Mouse (Mus musculus): Measurements from ENCODE around the gene Spaca4. TPM values are rescaled to one million over a fixed set of nuclear protein-coding genes. Genes with fewer than 3 reads are reported as not detected.

Spaca4 gene
- polyA plus RNA-seq, 1 experiment from 2014 or later: not detected

DNA sequence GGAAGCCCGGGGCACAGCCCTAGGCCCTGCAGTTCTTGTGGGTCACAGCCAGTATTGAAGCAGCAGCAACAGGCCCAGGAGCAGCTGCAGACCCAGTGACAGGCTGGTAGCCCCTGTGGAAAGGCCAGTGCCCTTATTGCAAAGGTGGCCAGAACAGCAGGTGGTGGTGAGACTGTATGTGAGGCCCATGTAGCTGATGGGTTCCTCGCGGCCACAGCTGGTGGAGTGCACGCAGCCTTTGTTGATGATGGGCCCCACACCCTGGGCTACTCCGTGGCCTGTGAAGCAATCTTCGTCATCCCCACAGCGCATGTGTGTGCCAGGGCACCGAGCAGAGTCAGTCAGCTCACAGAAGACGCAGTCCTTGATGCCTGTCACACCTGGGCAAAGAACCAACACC, 462 bp downstream of the Spaca4 start:
- Histone ChIP-seq H3K4me1 (0 out of 2 replicates have a peak, but pooled peaks cover under 1% of the 10 kb centered on the region), H3K9me3 (no peaks in the 10 kb centered on the region), H3K4me2 (replicated peaks) (no peak overlapping the region), H3K27ac (no peak overlapping the region), H3K36me3 (peaks cover 84% of the 10 kb centered on the region), H3K4me3 (no peak overlapping the region; the same call in 1 of the 2 replicates), H3K9ac (no peak overlapping the region), H3K27me3 (replicated peaks) (no peaks in the 10 kb centered on the region)
- 92% methylated on average over 9 of the region's 9 CpGs for WGBS
- ATAC-seq (ENCODE audit: low FRiP score, low read depth): no peak

DNA sequence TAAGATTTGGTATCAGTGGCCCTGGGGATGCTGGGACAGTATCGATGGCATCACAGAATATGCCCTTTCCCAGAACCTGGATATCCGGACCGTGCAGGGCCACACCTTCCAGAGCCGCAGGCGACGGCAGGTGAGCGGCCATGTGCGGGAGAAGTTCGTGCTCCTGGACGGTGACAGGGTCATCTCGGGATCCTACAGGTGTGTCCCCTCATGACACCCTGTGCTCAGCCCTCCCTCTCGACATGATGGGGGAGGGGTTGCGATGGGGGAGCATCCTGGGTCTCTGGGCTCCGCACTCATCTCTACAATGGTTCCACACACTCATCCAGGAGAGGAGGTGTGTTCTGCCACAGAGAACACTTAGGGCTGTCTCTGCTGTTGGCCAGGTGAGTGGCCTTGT, 1.8 kb downstream of the Spaca4 start:
- no peak overlapping the region for H3K4me3 ChIP-seq
- no peak overlapping the region for H3K27ac ChIP-seq
- WGBS: 96% methylated on average over 14 of the region's 14 CpGs
- no peaks in the 10 kb centered on the region for H3K9me3 ChIP-seq
- H3K9ac ChIP-seq: no peak overlapping the region
- H3K4me2 ChIP-seq (replicated peaks): no peak overlapping the region
- no peak for ATAC-seq (ENCODE audit: low FRiP score, low read depth)
- peaks cover 87% of the 10 kb centered on the region for H3K36me3 ChIP-seq
- no peaks in the 10 kb centered on the region for H3K27me3 ChIP-seq (replicated peaks)
- H3K4me1 ChIP-seq: peaks cover 13% of the 10 kb centered on the region

DNA sequence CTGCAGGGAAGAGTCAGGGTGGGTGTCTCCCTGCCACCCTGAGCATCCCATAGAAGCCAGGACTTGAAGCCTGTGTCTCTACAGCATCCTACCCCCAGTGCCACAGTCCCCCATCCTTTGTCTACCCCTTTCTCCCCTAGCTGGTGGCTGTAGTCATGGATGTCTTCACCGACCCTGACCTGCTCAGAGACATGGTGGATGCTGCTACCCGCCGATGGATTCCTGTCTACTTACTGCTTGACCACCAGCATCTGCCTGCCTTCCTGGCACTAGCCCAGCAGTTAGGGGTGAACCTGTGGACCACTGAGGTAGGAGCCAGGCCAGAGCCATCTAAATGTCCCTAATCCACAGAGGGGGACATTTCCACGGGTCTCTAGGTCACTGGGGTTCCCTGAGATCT, 2.3 kb downstream of the Spaca4 start:
- Histone ChIP-seq H3K4me3 (no peak overlapping the region), H3K36me3 (peaks cover 87% of the 10 kb centered on the region), H3K9ac (no peak overlapping the region), H3K27ac (no peak overlapping the region), H3K4me2 (replicated peaks) (no peak overlapping the region), H3K9me3 (no peaks in the 10 kb centered on the region), H3K4me1 (peaks cover 16% of the 10 kb centered on the region), H3K27me3 (replicated peaks) (no peaks in the 10 kb centered on the region)
- 86% methylated on average over 4 of the region's 4 CpGs for WGBS
- ATAC-seq (ENCODE audit: low FRiP score, low read depth): no peak

DNA sequence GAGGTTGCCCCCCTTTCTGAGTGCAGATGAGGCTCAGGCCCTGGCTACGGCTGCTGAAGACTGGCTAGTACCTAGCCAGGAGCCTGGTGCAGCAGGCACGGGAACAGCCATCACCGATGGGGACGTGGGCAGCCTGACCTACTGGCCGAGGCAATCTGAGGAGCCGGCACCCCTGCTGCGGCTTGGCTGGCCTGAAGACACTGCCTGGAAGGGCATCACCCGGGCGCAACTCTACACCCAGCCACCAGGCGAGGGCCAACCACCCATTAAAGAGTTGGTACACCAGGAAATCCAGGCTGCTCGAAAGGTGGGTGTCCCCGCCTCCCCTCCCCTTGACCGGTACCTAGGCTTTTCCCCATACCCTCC, 3.3 kb downstream of the Spaca4 start:
- no peak overlapping the region for H3K9ac ChIP-seq
- H3K9me3 ChIP-seq: no peaks in the 10 kb centered on the region
- peaks cover 16% of the 10 kb centered on the region for H3K4me1 ChIP-seq
- no peak overlapping the region for H3K27ac ChIP-seq
- no peak overlapping the region for H3K4me3 ChIP-seq
- peaks cover 82% of the 10 kb centered on the region for H3K36me3 ChIP-seq
- no peaks in the 10 kb centered on the region for H3K27me3 ChIP-seq (replicated peaks)
- H3K4me2 ChIP-seq (replicated peaks): no peak overlapping the region
- WGBS: 83% methylated on average over 13 of the region's 13 CpGs
- ATAC-seq (ENCODE audit: low FRiP score, low read depth): no peak

DNA sequence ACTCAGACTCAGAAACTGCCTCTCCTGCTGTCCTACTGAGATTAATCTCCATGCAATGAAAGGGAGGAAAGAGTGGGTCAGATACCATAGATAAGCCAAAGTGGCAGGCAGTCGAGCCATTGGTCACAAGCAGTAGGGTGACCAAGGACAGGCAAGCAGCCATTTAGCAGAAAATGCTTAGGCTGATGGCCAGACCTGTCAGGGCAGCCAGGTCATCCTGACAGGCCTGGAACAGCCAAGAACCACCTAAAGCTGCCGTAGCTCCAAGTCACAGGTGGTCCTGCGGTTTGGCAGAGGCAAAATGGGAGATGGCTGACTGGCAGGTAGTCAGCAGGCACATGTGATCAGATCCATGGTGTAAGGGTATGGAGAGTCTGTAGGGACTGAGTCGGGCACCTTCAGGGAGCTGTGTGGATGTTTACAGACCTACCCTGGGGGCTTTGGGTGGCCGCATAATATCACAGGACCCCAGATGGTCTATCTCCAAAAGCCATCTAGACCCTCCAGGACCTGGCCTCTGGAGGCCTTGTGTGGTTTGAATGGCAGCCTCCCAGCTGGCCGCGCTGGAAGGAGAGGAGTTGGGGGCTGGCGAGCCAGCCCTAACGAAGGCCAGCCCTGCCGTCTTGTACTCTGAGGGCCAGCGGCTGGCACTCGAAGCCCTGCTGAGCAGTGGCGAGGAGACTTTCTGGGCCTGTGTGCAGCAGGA, 3.8 kb downstream of the Spaca4 start:
- Histone ChIP-seq H3K4me3 (no peak overlapping the region), H3K36me3 (peaks cover 77% of the 10 kb centered on the region)

DNA sequence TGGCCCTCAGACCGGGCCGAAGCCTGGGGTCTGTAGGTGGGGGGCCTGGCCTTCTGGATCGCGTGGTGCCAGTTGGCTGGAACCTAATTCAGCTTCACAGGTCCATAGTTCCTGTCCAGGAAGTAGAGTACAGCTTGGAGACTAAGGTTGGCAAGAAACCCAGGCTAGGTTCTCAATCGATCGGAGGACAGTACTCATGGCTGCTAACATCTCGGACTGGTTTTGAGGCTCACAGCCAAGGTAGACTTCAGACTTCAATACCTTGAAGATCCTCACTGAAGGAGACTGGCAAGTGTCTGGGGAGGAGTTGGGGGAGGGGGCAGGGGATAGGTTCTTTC, 4.4 kb downstream of the Spaca4 start:
- Histone ChIP-seq H3K27me3 (replicated peaks) (no peaks in the 10 kb centered on the region), H3K27ac (no peak overlapping the region), H3K4me3 (no peak overlapping the region), H3K4me1 (peaks cover 27% of the 10 kb centered on the region), H3K4me2 (replicated peaks) (no peak overlapping the region), H3K36me3 (peaks cover 72% of the 10 kb centered on the region), H3K9me3 (no peaks in the 10 kb centered on the region), H3K9ac (no peak overlapping the region)
- no peak for ATAC-seq (ENCODE audit: low FRiP score, low read depth)
- WGBS: 81% methylated on average over 7 of the region's 7 CpGs

More for the DNA sequence above, 3.8 kb downstream of the Spaca4 start:
- Histone ChIP-seq H3K27ac (no peak overlapping the region), H3K9ac (no peak overlapping the region), H3K4me2 (replicated peaks) (no peak overlapping the region), H3K9me3 (no peaks in the 10 kb centered on the region), H3K4me1 (peaks cover 21% of the 10 kb centered on the region), H3K27me3 (replicated peaks) (no peaks in the 10 kb centered on the region)
- no peak for ATAC-seq (ENCODE audit: low FRiP score, low read depth)
- WGBS: 70% methylated on average over 13 of the region's 13 CpGs

DNA sequence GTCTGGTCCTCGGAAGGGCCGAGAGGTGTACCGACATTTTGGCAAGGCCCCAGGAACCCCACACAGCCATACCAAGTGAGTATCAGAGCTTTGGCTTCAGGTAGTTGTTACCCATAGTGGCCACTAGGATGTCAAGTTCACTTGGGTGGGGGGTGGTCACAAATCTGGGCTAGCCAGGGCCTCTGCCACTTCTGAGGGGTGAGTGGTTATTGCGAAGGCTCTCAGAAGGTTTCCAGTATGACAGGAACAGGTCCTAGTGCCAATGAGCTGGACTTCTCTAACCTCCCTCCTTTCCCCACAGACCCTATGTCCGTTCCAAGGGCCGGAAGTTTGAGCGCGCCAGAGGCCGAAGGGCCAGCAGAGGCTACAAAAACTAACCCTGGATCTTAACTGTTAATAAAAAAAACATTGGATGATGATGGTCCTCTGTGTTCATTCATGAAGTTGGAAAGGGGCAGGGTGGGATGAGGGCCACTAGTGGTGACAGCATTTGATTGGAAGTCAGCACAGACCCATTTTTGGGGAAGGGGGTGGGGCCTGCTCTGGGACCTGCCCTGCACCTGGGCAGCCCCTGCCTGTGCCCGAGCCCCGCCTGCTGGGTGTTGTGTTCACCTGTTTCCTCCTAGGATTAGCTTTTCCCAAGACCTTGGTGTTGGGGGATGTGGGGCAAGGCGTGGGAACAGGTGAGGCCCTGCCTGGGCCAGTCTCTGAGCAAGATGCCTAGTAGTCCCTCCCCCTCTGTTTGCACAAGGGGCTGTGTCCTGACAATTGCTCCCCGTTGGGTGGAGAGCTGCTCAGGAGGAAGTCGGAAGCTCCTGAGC, 5.0 kb downstream of the Spaca4 start, which contains the start of gene Fam83e:
Fam83e (plus strand) TSS at position 800 of the 821 bp plus-strand sequence.
- WGBS: 83% methylated on average over 14 of the region's 14 CpGs
- peaks cover 32% of the 10 kb centered on the region for H3K4me1 ChIP-seq
- no peak within 1 kb of the TSS; the same call in 1 of the 2 replicates for H3K4me2 ChIP-seq (replicated peaks)
- peaks cover 66% of the 10 kb centered on the region for H3K36me3 ChIP-seq
- H3K27ac ChIP-seq: no peak within 1 kb of the TSS
- H3K4me3 ChIP-seq: no peak within 1 kb of the TSS
- 0 out of 2 replicates have a peak within 1 kb of the TSS, but pooled peaks have one; percentile 92 for H3K9ac ChIP-seq
- no peaks in the 10 kb centered on the region for H3K27me3 ChIP-seq (replicated peaks)
- ATAC-seq (ENCODE audit: low FRiP score, low read depth): no peak
- H3K9me3 ChIP-seq: no peaks in the 10 kb centered on the region

DNA sequence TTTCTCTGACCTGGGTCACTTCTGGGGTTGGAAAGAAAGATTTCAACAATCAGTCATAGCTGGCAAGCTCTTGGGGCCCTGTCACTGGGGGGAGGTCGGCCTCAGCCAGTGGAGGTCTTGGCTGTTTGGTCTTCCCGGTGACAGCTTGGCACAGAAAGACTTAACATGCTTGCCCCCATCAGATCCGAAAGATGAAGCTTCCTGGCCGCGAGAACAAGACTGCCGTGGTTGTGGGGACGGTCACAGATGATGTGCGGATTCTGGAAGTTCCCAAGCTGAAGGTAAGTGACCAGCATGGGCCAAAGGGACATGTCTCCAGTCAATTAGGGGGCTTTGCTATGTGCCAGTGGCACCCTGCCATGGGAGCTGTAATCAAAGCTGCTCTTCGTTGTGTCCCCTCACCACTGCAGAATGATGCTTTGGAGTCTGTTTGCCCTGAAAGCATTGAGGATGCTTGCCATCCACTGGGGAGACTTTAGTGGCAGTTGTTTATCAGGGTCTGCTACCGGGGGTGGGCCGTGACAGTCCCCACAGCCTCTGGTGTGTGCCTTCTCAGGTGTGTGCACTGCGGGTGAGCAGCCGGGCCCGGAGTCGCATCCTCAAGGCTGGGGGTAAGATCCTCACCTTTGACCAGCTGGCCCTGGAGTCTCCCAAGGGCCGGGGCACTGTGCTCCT, 5.7 kb downstream of the Spaca4 start:
- Histone ChIP-seq H3K9me3 (no peaks in the 10 kb centered on the region), H3K36me3 (peaks cover 58% of the 10 kb centered on the region), H3K9ac (0 out of 2 replicates have a peak overlapping the region, but pooled peaks have one; percentile 92), H3K4me3 (no peak overlapping the region), H3K27me3 (replicated peaks) (no peaks in the 10 kb centered on the region), H3K4me2 (replicated peaks) (peak overlapping the region; percentile 93), H3K4me1 (peaks cover 35% of the 10 kb centered on the region), H3K27ac (no peak overlapping the region)
- no peak for ATAC-seq (ENCODE audit: low FRiP score, low read depth)
- 92% methylated on average over 16 of the region's 16 CpGs for WGBS

DNA sequence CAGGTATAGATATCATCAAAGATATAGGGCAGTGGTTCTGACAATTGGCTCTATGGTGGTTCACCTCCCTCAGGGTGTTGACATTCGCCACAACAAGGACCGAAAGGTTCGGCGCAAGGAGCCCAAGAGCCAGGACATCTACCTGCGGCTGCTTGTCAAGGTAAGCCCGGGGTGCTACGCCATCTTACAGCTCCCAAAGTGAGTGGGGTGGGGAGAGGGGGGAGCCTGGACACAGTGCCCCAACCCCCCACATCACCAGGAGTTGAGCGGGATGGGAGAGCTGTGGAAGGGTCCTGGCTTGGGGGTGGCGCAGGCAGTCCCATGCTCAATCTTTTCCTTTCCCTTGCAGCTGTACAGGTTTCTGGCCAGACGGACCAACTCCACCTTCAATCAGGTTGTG, 6.4 kb downstream of the Spaca4 start:
- H3K27ac ChIP-seq: no peak overlapping the region
- 84% methylated on average over 10 of the region's 10 CpGs for WGBS
- H3K9ac ChIP-seq: peak overlapping the region; percentile 92
- peak overlapping the region; percentile 93 for H3K4me2 ChIP-seq (replicated peaks)
- H3K4me3 ChIP-seq: peak overlapping the region; percentile 91
- H3K9me3 ChIP-seq: no peaks in the 10 kb centered on the region
- H3K4me1 ChIP-seq: peaks cover 42% of the 10 kb centered on the region
- ATAC-seq (ENCODE audit: low FRiP score, low read depth): no peak
- peaks cover 51% of the 10 kb centered on the region for H3K36me3 ChIP-seq
- H3K27me3 ChIP-seq (replicated peaks): no peaks in the 10 kb centered on the region

DNA sequence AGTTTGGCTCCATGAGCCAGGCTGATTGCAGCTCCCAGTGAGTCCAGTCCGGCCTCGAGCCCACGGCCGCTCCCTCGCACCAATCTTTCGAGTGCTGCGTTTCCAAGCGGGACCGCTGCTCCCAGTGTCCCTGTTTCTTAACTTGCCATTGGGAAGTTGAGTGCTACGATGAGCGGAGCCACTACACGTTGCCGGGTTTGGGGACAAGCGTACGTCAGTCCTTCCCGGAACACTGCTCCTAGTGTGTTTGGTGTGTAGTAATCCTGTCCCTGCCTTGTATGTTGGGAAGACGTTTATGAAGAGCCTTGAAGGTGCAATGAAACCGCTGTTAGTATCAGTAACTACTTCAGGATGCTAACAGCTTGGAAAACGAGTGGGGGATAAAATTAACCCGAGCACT, 7.3 kb downstream of the Spaca4 start:
- H3K4me1 ChIP-seq: peaks cover 44% of the 10 kb centered on the region

DNA sequence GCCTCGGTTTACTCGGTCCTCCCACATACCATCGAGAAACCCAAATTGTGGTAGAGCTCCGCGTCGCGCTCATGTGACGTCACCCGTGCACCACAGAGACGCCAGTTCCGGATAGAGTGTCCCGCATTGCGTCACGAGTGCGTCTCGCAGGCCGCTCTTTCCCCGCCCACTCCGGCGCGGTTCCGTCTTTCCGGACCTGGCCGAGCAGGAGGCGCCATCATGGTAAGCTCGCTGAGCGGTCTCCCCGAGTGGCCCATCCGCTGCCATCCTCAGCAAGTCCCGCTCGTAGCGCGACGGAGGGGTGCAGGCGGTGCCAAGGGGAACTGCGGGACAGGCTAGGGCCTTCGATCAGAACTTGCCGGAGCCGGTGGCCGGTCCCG, 7.7 kb downstream of the Spaca4 start, which contains the start of gene Sphk2:
Sphk2 (minus strand) TSS at position 85 of the 380 bp plus-strand sequence.
- Histone ChIP-seq H3K4me1 (peaks cover 44% of the 10 kb centered on the region), H3K27me3 (replicated peaks) (no peaks in the 10 kb centered on the region), H3K9me3 (no peaks in the 10 kb centered on the region), H3K36me3 (peaks cover 45% of the 10 kb centered on the region), H3K4me3 (peak within 1 kb of the TSS; percentile 91), H3K27ac (peak within 1 kb of the TSS; percentile 67), H3K9ac (peak within 1 kb of the TSS; percentile 92), H3K4me2 (replicated peaks) (peak within 1 kb of the TSS; percentile 93)
- WGBS: under 1% methylated on average over 41 of the region's 41 CpGs
- ATAC-seq (ENCODE audit: low FRiP score, low read depth): peak; percentile 67

More for the DNA sequence above, 7.3 kb downstream of the Spaca4 start:
- peak overlapping the region; percentile 92 for H3K9ac ChIP-seq
- H3K9me3 ChIP-seq: no peaks in the 10 kb centered on the region
- H3K36me3 ChIP-seq: peaks cover 45% of the 10 kb centered on the region
- under 1% methylated on average over 20 of the region's 20 CpGs for WGBS
- H3K27me3 ChIP-seq (replicated peaks): no peaks in the 10 kb centered on the region
- peak overlapping the region; percentile 93 for H3K4me2 ChIP-seq (replicated peaks)
- H3K4me3 ChIP-seq: peak overlapping the region; percentile 91
- ATAC-seq (ENCODE audit: low FRiP score, low read depth): no peak; the same call in 1 of the 2 replicates
- peak overlapping the region; percentile 67 for H3K27ac ChIP-seq
